Mouse (Mus musculus) adrenal gland, adult 2 months (tissue): Measurements from ENCODE around the gene Nkd1. TPM values are rescaled to one million over a fixed set of nuclear protein-coding genes. Genes with fewer than 3 reads are reported as not detected.

Source experiments
- DNase-seq: peaks from one replicate; pipeline ENCODE4 v3.0.0; 2021
- polyA plus RNA-seq: library from polyadenylated mRNA; depleted of rRNA; stranded (reverse); fragments of >200 nt; gene quantifications from 2 replicates; pipeline ENCODE4 v1.2.3, GENCODE M21; 2012
- total RNA-seq, 2 experiments: library from RNA; stranded (reverse); gene quantifications; 2 replicates each; pipeline ENCODE4 v1.2.3; 2021

Gene Nkd1
- total and polyA plus RNA-seq, 3 experiments, result 43.5 to 56.8 (median 53.9) TPM

DNA sequence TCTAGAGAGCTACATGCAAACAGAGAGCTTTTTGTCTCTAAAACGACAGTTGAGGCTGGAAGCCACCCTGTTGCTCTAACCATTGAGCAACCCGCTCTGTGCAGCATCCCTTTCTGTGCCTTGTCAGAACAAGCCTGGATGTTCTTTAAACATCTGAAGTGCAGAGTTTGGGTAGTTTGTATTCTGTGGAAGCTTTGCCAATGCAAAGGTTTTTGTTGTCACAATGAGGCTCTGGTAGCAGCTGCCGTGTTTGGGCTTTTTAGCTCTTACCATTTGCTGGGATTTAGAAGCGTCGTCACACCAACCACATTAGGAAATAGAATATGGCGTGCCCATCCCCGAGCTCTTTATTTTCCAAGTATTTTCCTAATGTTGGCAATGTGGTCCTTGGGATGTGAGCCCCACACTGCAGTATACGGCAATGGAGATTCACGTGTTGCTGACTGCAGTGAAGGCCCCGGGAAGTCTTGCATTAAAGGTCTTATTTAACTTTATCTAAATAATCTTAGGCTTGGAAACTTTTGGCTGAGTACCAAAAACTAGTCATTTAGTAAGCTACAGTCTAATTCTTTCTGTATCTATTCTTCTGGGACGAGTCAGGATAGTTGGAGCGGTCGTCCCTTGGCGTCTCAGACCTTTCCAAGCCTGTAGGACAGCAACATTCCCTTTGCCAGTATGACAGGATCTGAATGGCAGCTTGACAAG is 51.9 kb downstream of the Nkd1 start:
- DNase-seq, result no peak

DNA sequence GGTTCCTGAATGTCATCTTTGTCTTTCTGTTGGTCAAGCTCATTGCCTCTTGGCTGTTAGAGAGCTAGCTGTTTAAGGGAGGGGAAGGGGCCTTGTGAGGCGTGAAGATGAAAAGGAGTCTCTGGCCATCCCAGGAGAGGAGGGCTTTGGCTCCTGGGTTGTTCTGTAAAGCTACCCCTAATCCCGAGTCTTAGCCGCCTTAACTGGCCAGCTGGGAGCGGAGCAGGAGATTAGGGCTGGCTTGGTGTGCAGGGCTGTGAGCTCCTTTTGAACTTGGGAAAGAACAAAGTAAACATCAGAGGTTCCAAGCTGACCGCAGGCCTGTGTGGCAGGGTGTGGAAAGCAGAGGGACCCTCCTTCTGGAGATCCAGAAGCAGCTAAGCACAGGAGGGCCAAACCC is 53.8 kb downstream of the Nkd1 start:
- DNase-seq, result no peak

DNA sequence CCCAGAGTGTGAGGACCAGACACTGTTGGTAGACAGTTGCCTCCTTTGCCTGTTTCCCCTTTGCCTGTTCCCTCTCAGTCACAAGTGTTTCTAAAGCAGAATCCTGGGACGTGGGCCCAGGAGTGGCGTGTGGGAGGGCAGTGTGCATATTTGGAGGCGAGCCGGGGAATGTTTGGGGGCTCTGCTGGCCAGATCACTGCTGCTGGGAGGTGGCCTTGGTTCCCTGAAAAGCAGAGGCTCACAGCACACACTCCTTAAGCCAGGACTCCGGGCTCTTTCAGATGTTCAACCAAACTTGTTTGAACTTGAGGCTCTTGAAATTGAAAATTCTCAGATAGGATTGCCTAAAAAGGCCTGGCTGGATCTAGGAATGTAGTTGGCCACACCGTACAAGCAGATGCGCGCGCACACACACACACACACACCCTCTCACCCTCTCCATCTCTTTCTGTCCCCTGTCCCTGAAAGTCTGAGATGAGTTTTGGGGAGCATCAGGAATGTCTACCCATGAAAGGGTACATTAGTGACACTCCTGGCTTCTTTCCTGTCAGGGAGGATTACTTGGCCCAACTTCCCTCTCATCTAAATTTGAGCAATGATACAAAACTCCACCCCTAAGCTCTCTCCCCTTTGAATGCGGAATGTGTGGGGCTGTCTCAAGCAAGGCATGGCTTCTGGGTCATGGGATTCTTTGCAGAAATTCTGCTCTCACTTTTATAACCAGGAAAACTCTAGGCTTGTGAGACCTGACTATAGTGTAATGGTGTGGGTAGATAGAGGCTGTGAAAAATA is 55.4 kb downstream of the Nkd1 start:
- DNase-seq, result peak; percentile 71

DNA sequence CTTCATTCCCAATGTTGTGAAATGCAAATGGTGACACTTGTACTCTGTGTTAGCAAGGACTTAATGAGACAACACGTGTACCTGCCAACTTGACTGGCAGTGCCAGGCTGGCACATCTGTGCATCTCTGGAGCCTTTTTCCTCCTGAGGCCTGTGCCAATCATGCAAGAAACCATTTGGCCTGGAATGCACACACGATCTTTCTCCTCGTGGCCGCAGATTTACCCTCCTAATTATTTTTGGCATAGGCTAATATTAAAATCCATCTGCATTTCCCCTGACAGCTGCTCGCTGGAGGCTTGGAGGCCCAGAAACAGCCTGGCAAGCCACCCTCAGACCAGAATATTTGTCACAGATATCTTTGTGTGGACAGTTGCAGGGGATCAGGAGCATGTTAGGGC is 56.5 kb downstream of the Nkd1 start:
- DNase-seq, result no peak

DNA sequence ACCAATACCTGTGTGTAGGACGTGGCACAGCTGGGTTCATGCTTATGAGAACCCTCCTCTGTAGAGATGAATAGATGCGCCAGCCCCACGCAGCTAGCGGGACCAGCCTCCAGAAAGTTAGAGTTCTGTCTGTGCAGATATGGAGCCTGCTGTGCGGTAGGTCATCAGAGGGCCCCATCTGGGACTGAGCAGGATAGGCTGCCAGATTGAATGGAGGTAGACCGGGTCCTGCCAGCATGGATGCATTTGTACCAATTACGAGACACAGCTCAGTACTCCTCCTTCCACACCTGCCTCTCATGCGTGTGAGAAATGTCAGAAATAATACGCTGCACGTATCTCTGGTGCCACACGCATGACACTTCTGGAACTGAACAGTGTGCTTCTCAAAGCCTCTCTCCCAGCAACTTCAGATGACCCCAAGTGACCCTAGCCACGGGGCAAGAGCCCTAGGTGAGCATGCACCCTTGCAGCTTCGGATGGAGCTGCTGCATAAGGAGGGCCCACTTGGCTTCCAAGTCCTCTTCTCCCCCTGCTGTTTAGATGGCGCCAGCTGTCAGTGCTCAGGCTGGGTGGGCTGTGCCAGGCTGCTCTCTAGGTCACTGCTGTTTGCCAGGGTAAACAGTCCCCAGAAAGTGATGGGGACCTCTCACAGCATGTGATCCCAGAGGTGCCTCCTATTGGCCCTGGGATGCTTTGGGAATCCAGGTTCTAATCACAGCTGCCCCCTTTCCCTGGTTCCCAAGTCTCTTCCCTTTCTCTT is 57.4 kb downstream of the Nkd1 start:
- DNase-seq, result no peak

DNA sequence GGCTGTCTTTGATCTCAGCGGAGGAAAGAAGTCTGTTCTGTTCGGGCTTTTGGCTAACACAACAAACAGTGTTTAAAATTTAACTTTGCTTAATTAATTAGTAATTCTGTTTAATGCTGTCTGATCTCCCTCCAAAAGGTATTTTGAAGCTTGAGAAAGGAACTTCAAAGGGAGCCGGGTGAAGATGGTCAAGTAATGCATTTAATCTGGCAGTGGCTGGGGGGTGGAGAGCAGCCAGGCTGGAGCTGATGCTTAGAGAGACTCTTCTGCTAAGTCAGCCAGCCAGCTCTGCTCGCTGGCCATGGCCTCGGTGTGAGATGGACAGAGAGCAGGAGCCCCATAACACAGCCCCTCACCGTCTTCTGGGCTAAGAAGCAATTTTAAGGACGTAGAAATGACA is 58.1 kb downstream of the Nkd1 start:
- DNase-seq, result no peak

DNA sequence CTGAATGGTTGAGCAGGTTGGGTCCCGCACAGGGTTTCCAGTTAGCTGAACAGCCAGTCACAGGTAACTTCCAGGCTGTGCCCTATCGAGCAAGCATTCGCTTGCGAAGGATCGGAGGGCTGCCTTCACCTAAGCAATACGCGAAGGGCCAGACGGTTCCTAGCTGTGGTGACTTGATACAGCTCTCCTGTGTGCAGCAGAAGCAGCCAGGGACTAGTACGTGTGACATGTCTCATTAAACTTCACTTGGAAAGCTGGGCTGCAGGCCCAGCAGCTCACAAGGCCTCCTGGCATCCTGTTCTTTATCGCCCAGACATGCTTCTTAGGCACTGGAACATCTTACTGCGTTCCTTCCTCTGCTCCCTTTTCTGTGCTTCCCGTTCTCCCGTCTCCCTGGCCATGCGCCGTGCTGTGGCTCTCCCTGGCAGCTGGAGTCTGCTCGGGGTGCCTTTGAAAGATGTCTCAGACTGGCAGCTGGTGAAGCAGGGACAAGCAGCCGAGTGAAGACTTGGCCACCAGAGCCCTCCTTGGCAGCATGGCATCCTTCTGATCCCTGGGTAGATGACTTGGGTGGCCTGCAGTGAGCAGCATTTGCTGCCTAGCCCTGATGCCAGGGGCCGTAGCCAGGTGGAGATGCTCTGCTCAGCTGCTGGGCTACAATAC is 58.6 kb downstream of the Nkd1 start:
- no peak for DNase-seq

DNA sequence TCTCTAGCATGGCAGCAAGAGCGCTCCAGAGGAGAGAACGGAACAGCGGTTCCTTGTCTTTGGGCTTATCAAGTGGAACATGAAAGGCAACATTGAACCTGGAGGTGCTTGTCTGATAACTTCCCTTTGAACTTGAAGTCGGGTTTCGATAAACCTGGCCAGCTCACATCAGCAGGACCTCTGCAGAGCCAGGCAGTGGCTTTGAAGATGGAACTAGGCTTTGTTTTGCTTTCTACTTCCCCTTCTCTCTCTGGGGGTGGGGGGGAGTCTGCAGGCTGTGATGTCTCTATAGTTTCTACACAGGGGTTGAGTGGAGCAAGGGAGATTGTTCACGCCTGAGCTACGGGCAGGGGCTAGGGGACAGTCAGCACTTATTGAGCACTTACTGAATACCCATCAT is 59.6 kb downstream of the Nkd1 start:
- no peak for DNase-seq

DNA sequence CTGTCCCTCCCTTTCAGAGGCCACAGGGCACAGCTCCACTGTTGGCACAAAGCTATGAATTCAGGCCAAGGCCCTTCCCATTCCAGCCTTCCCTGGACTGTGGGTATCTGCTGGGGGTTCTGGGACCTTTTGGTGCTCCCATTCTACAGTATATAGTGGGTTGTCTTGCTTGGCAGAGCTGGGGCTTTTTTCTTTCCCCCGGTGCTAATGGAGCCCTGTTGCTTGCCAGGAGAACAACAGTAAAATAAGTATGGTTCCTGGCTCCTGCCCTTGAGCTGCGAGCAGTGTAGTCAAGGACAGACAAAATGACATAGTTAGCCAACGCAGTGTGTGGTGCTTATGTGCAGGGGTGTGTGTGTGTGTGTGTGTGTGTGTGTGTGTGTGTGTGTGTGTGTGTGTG is 62.7 kb downstream of the Nkd1 start:
- DNase-seq, result peak; percentile 54

DNA sequence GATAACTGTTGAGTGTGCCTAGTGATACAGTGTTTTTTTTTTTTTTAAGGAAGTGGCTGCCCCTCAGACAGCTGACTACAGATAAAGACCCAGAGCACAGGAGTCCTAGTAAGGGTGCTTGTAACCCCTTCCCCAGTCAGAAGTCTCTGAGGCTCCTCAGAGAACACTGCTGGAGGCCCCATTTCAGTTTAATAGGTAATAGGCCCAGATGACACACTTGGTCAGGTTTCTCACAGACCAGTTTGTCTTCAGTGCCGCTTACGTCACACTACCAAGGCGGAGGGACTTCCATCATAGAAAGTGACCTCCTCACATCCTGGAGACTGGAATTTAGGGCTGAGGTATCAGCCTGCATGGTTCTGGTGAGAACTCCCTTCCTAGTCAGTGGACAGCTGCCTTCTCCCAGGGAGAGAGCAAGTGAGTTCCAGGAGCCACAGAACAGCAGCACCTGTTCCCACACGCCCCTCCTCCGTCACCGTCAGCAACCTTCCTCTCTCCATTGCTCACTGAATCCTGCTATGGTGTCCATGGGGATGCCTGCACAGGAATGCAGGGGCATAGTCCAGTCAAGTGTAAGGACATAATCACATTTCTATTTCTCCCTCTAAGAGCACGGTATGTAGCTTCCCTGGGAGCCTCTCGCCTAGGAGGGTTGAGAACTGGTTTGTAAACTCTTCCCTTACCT is 67.2 kb downstream of the Nkd1 start:
- no peak for DNase-seq

DNA sequence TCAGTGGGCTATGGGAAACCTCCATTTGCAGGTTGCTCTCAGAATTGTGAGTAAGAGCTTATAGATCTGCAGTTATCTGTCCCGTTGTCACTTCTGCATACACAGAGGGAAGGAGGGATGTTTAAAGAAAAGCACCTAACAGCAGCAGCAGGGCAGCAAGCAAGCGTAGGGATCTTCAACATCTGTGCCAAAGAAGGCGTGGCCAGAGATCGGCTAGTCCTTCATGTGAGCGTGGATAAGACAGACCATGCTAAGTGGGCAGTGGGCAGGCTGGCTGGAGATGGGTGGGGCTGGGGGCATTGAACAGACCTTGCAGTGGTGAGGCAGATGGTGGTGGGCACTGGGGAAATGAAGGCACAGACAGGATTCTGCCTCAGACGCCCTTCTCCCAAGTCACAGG is 69.1 kb downstream of the Nkd1 start:
- no peak for DNase-seq

DNA sequence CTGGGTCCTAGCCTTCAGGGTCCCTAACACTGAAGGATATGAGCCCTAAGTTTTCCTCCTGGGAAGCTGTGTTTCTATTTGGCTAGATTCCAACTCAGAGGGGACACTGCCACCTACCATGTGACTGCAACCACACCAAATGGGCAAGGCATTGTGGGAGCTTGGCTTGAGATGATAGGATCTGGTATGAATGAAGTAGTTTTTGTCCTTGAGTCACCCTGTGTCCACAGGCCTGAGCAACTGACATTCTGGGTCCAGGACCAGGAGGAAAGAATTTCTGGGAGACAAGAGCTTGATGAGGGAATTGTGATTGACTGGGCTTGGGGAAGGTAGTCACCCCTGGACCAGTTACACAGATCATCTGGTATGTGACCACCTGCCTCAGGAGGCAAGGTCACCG is 72.8 kb downstream of the Nkd1 start:
- DNase-seq, result peak; percentile 49

DNA sequence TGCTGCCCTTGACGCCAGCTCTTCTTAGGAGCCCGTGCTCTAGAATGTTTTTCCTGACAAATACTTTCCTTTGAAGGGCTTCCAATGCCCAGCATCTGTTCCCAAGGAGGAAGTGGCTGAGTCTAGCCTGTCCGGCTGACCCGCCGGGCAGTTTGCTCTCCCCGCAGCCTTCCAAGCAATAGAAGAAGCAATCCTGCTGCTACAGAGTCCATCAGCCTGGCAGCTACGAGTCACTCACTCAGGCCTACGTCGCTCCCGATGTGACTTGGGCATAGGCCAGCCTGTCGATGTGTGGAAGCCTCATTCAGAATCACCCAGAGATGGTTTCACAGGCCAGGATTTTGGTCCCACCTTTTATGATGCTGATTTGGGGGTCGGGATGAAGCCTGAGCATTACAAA is 74.9 kb downstream of the Nkd1 start:
- DNase-seq, result peak; percentile 46

DNA sequence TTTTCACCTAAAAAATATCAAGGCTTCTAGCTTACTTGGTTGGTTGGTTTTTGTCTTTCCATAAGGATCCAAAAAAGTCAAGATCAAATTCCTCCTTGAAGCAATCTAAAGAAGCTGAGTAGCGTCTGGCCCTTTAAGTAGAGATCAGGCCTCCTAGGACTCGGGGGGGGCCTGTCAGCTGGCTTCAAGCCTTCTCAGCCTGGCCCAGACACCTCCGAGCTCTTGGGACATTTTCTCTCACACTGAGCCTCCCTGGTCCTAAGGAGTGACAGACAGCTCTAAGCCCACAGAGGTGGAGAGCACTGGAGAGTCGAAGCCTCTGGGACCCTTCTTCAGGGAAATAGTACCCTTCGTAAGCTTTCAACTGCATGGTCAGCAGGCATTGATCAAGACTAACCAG is 77.4 kb downstream of the Nkd1 start:
- DNase-seq, result no peak

DNA sequence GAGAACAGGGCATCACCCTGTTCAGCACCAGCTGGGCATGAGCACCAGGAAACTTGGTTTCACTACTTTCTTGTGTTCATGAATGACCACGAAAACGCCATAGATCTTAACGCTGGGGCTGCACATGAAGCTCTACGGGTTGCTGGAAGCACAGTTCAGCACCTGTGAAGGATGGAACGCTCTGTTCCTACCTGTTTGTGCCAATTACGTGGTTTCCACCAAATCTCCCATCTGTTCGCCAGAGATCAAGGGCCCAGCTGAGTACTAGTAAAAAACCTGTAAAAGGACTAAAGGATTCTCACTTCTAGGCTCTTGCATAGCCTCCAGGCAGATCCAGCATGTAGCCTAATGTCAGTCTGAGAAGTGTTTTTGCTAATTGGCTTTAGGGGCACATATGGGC is 78.3 kb downstream of the Nkd1 start:
- DNase-seq, result no peak

DNA sequence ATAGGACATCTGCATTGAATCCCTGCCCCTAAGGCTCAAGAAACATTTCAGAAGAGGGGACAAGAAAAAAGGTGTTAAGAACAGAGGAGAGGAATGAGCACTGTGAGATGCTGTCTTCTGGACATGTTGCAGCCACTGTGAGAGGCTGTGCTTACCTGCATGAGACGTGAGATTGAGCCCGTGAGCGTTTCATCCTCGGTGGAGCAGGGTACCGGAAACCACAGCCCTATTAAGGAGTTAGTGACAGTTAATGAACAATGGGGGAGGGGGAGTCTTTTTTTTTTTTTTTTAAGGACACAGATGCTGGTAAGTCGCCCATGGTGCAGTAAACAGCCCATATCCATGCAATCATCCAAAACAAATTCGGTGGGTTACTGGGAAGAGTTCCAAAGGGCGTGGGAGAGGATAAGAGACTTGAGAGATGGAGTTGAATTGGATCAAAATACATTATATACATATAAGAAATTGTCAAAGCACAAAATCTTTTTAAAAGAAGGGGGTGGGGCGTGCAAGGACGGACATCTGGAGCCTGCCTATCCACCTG is 82.4 kb downstream of the Nkd1 start:
- DNase-seq, result no peak

DNA sequence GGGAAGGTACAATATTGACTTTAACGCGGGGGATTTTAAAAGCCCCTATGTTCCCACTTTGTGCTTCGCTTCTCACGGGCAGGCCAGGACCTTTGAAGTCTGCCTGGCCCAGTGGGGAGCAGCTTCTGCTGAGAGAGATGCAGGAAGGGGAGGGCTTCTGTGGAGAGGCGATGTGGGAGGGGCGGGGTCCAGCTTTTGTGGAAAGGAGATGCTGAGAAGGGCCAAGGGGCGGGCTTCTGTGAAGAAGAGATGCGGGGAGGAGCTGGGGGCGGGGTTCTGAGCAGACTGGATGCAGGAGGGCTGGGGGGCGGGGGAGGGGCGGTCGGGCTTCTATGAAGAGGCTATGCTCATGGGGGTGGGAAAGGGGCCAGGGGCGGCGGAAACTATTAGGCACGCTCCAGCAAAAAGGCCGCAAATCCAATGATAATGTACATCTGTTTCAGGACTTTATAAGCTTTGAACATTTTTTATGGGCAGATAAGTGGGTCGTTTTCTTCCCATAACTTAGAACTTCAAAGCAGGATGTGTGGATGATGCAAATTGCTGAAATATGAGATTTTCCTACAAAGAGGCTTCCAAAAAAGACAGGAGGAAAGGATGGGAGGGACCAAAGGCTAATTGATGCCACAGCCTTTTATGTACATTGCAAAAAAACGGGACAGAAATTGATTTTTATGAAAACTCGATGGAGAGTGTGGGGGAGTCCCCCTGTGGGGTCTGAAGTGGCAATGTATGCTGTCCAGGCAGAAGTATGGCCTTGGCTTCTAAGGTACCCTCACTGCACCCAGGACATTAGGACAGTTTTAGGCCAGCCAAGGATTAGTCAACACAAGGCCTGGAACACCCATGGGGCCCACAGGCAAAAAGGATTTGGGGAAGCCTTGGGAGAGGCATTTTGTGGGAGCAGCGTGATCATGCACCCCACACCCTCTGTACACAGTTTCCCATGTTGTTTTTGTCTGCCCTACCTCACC is 83.2 kb downstream of the Nkd1 start:
- DNase-seq, result peak; percentile 64

DNA sequence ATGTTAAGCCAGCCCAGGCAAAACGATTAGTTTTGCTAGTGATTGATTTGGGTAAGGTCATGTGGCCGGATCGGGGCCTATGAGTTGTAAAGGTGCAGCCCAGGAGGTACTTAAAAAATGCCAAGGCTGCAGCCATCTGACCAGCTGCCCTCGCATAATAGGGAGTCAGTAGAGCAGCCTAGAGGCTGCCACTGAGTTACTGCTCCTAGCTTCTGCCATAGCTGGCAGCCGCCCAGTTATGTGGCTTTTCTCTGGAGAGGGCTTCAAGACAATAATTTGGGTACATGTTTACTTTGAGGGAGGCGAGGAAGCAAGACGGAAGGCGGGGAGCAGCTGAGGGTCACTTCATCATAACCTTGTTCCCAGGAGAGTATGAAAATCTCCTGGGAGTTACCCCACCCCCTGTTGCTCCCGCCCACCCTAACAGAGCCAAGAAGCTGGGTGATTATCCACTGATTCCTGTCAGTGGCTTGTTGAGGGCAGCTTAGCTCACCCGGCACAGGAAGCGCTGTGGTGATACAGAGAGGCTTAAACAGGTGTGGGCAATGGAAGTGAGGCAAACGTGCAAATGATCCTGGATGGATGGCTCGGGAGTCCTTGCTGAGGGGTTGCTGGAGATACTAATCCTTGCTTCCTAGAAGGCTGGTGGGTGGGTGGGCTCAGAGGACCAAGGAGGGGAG is 84.3 kb downstream of the Nkd1 start:
- DNase-seq, result peak; percentile 58

DNA sequence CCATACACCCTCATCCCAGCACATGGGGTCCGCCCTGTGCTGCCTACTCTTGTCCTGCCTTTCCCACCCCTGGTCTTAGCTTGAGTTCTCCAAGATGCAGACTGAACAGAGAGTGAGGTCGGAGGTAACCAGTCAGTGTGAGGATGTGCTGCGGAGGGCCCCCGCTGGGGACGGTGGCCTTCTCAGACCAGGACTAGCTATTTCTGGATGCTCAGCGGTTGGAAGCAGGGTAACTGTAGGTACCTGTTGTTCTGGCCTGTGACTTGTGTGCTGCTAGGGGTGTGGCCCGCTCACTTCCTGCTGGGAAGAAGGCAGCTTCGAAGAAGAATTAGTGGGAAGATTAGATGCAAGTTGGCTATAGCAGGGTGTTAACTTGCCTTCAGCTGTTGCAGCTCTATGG is 87.9 kb downstream of the Nkd1 start:
- DNase-seq, result no peak

DNA sequence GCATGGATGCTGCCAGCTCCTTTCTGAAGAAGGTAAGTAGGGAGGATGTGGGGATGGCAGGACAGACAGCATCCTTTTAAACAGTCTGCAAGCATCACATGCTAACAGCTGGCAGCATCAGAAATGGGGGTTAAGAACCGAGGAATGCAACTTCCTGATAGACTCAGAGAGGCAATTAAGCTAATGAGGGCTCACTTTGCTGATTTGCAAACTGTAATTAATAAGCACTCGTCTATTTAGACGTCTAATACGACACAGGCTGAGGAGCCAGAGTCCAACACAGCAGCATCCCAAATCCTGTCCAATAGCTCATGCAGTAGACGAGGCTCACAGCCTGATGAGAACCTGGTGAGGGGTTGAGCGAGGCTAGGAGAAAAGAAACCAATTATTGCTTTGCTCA is 89.1 kb downstream of the Nkd1 start:
- no peak for DNase-seq
